Mouse (Mus musculus) spleen, adult 2 months (tissue): Measurements from ENCODE around the gene Gpsm2. TPM values are rescaled to one million over a fixed set of nuclear protein-coding genes. Genes with fewer than 3 reads are reported as not detected.
A peak's percentile ranks its signal among the peaks of the same experiment; 100 is the strongest.

Source experiments
- DNase-seq, 2 experiments: peaks; one replicate each; pipeline versions ENCODE4 v3.0.0 to v3.0.0-alpha.2; 2012 to 2021; ENCODE audit warnings: low spot score in 2 of 2, low read depth in 1 of 2
- H3K27ac ChIP-seq: fragments of 200-500 bp; 2 replicates; pipeline ENCODE4 v1.5.1; 2012; ENCODE audit warnings: low read length, inconsistent platforms; ENCODE audit not compliant: insufficient read depth
- H3K27me3 ChIP-seq: fragments of 200-500 bp; 2 replicates; pipeline ENCODE4 v1.6.1; 2012; ENCODE audit warnings: mild to moderate bottlenecking, moderate library complexity, low read length, inconsistent platforms; ENCODE audit not compliant: control insufficient read depth, insufficient read depth
- H3K36me3 ChIP-seq: fragments of 200-500 bp; 2 replicates; pipeline ENCODE4 v1.6.1; 2012; ENCODE audit warnings: mild to moderate bottlenecking, low read length, inconsistent platforms; ENCODE audit not compliant: control insufficient read depth, insufficient read depth
- H3K4me1 ChIP-seq: fragments of 200-500 bp; 2 replicates; pipeline ENCODE4 v1.6.1; 2011; ENCODE audit warnings: inconsistent platforms; ENCODE audit not compliant: control insufficient read depth, insufficient read depth, insufficient read length
- H3K4me3 ChIP-seq: fragments of 200-500 bp; 2 replicates; pipeline ENCODE4 v1.5.1; 2011; ENCODE audit warnings: mild to moderate bottlenecking, inconsistent platforms; ENCODE audit not compliant: insufficient read depth, insufficient read length; ENCODE audit errors: extremely low read depth
- CTCF ChIP-seq: fragments of 200-500 bp; IDR thresholded peaks from 2 replicates; pipeline ENCODE4 v1.5.1; 2011; ENCODE audit warnings: mild to moderate bottlenecking, inconsistent platforms; ENCODE audit not compliant: insufficient read depth, insufficient read length, insufficient replicate concordance; ENCODE audit errors: extremely low read depth
- POLR2A ChIP-seq: fragments of 200-500 bp; IDR thresholded peaks from 2 replicates; pipeline ENCODE4 v1.6.1; 2011; ENCODE audit warnings: low read depth, low read length, inconsistent platforms
- WGBS: fragments of 180-500 bp; shearing (Covaris S2); methylation state at CpG from one replicate; pipeline ENCODE4 v1.1.7; 2018; 5-methylcytosine and 5-hydroxymethylcytosine counted together
- polyA plus RNA-seq: library from polyadenylated mRNA; depleted of rRNA; stranded (reverse); fragments of >200 nt; gene quantifications from 2 replicates; pipeline ENCODE4 v1.2.3, GENCODE M21; 2012; rRNA removed

Gene Gpsm2
- polyA plus RNA-seq: 1.8 and 2.5 TPM in 2 replicates

GRCm38 (mm10) chr3:108722036-108722872 lies at the start of gene Gpsm2:
Gpsm2 (minus strand) TSS chr3:108722309.
- H3K27me3 ChIP-seq: peaks cover 9% of the 10 kb centered on the region
- TF ChIP-seq POLR2A (no peak), CTCF (no peak)
- H3K4me3 ChIP-seq: peak within 1 kb of the TSS; percentile 77
- DNase-seq: peak; percentile 64 to 86
- no peak within 1 kb of the TSS for H3K27ac ChIP-seq
- no peaks in the 10 kb centered on the region for H3K36me3 ChIP-seq
- WGBS: 8% methylated on average over 52 of the region's 53 CpGs
- peaks cover 3% of the 10 kb centered on the region; the same call in 1 of the 2 replicates for H3K4me1 ChIP-seq

- no peaks in the 10 kb centered on the region for H3K27me3 ChIP-seq
- H3K4me3 ChIP-seq: no peak overlapping the region
- no peak overlapping the region for H3K27ac ChIP-seq
- no peaks in the 10 kb centered on the region for H3K36me3 ChIP-seq
- peak; percentile 18 to 29 for DNase-seq
- 52% methylated on average over 6 of the region's 6 CpGs for WGBS
- TF ChIP-seq CTCF (peak; percentile 25; the same call in 1 of the 2 replicates), POLR2A (no peak)
- H3K4me1 ChIP-seq: no peaks in the 10 kb centered on the region
Measured at GRCm38 (mm10) chr3:108770725-108771368, 48.7 kb upstream of the Gpsm2 start.

- Histone ChIP-seq H3K27ac (no peak overlapping the region), H3K27me3 (no peaks in the 10 kb centered on the region), H3K36me3 (no peaks in the 10 kb centered on the region), H3K4me3 (no peak overlapping the region), H3K4me1 (no peaks in the 10 kb centered on the region)
- TF ChIP-seq CTCF: no peak
- TF ChIP-seq POLR2A: no peak
- 63% methylated on average over 6 of the region's 6 CpGs for WGBS
- DNase-seq: no peak
Measured at GRCm38 (mm10) chr3:108769547-108769946, 47.4 kb upstream of the Gpsm2 start.

- no peak overlapping the region for H3K27ac ChIP-seq
- no peak for DNase-seq
- no peaks in the 10 kb centered on the region for H3K36me3 ChIP-seq
- H3K4me1 ChIP-seq: no peaks in the 10 kb centered on the region
- no peak overlapping the region for H3K4me3 ChIP-seq
- 30% methylated on average over 10 of the region's 10 CpGs for WGBS
- H3K27me3 ChIP-seq: no peaks in the 10 kb centered on the region
- TF ChIP-seq POLR2A (no peak), CTCF (no peak)
Measured at GRCm38 (mm10) chr3:108767416-108767815, 45.3 kb upstream of the Gpsm2 start.

GRCm38 (mm10) chr3:108766943-108767342 lies 44.8 kb upstream of the Gpsm2 start:
- DNase-seq: no peak

GRCm38 (mm10) chr3:108765476-108765875 lies 43.4 kb upstream of the Gpsm2 start:
- H3K27ac ChIP-seq: no peak overlapping the region
- DNase-seq: no peak
- H3K36me3 ChIP-seq: no peaks in the 10 kb centered on the region
- TF ChIP-seq CTCF (no peak), POLR2A (no peak)
- no peak overlapping the region for H3K4me3 ChIP-seq
- no peaks in the 10 kb centered on the region for H3K4me1 ChIP-seq
- no peaks in the 10 kb centered on the region for H3K27me3 ChIP-seq
- WGBS: 85% methylated on average over 7 of the region's 7 CpGs

More at GRCm38 (mm10) chr3:108766943-108767342, 44.8 kb upstream of the Gpsm2 start:
- Histone ChIP-seq H3K27me3 (no peaks in the 10 kb centered on the region), H3K4me1 (no peaks in the 10 kb centered on the region), H3K4me3 (no peak overlapping the region), H3K27ac (no peak overlapping the region), H3K36me3 (no peaks in the 10 kb centered on the region)
- 84% methylated on average over 7 of the region's 7 CpGs for WGBS
- no peak for TF ChIP-seq POLR2A
- no peak for TF ChIP-seq CTCF
